In the genomic region with DNA sequence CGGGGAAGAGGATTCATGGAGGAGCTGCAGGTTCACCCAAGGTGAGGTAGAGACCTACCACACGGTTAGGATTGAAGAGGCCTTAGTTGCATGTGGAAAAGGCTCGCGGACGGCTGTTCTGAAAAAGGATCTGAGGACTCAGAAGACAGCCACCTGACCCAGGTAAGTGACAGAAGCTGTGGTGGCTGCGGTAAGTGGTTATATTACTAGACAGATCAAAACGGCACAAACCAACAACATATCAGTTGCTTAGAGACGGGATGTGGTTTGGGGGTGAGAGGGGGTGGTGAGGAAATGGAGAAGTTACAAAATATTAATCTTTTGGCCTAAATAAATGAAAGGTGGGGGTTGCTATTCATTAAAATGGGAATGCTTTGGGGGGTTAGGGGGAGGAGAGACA, we compare ENCODE assay signal across 19 mouse cellular contexts. TPM values are rescaled to one million over a fixed set of nuclear protein-coding genes. Genes with fewer than 3 reads are reported as not detected.
DNase-seq lines count a peak whose midpoint lies in the region; ATAC-seq and TF ChIP-seq lines count a peak whose summit lies in the region.
"Had no signal": no experiment of that assay in that cellular context is flagged by ENCODE, and none has a peak within 500 bp of the region (broad histone marks: within the 10 kb centered on the region; RNA-seq: fewer than 3 reads in every experiment).

No protein-coding gene starts in this region.

- H3K27me3 ChIP-seq in E14TG2a.4 (ENCODE audit: insufficient read depth, low read length) = no peaks in the 10 kb centered on the region
- H3K27me3 ChIP-seq in thymus, adult 2 months (ENCODE audit: control insufficient read depth, insufficient read depth, low read length) = no peaks in the 10 kb centered on the region
- H3K27me3 ChIP-seq in hindbrain, embryonic 11.5 days (ENCODE audit: control insufficient read depth, insufficient read depth, low read length) = no peaks in the 10 kb centered on the region
- H3K27me3 ChIP-seq: midbrain, embryonic 15.5 days had no signal

- 8% methylated on average over 8 of the region's 8 CpGs for WGBS in thymus, adult 2 months
- 95% methylated on average over 8 of the region's 8 CpGs for WGBS in hindbrain, embryonic 11.5 days

- no peak overlapping the region for H3K4me2 ChIP-seq in hindbrain, embryonic 11.5 days (replicated peaks; ENCODE audit: low read depth, low read length)
- H3K4me2 ChIP-seq: heart, embryonic 12.5 days; midbrain, embryonic 15.5 days had no signal

- H3K27ac ChIP-seq in thymus, adult 2 months (ENCODE audit: control insufficient read depth, insufficient read depth, low read length) = no peak overlapping the region
- no peak overlapping the region for H3K27ac ChIP-seq in hindbrain, embryonic 11.5 days (ENCODE audit: low read depth, low read length)
- H3K27ac ChIP-seq: gastrocnemius, adult 2 months; hindbrain, embryonic 10.5 days; limb, embryonic 10.5 days; liver, embryonic 14.5 days; midbrain, embryonic 15.5 days had no signal

- H3K4me3 ChIP-seq in E14TG2a.4 (replicated peaks; ENCODE audit: low read length) = 0 out of 2 replicates have a peak overlapping the region, but pooled peaks have one; percentile 7
- H3K4me3 ChIP-seq in thymus, adult 2 months (ENCODE audit: control insufficient read depth, insufficient read depth, low read length) = no peak overlapping the region
- no peak overlapping the region for H3K4me3 ChIP-seq in hindbrain, embryonic 11.5 days (ENCODE audit: low read depth, low read length)
- H3K4me3 ChIP-seq: gastrocnemius, adult 2 months; heart, embryonic 12.5 days; hindbrain, embryonic 10.5 days; limb, embryonic 10.5 days; midbrain, embryonic 15.5 days had no signal

- no peak overlapping the region for H3K9ac ChIP-seq in hindbrain, embryonic 11.5 days (ENCODE audit: low read depth, low read length)
- H3K9ac ChIP-seq: heart, embryonic 12.5 days; liver, embryonic 14.5 days; midbrain, embryonic 15.5 days had no signal

- no peaks in the 10 kb centered on the region for H3K36me3 ChIP-seq in E14TG2a.4 (ENCODE audit: insufficient read depth, low read length)
- no peaks in the 10 kb centered on the region for H3K36me3 ChIP-seq in thymus, adult 2 months (ENCODE audit: control insufficient read depth, insufficient read depth, low read length)
- no peaks in the 10 kb centered on the region for H3K36me3 ChIP-seq in hindbrain, embryonic 11.5 days (ENCODE audit: control insufficient read depth, insufficient read depth, low read length)
- H3K36me3 ChIP-seq: heart, embryonic 12.5 days; hindbrain, embryonic 10.5 days; limb, embryonic 10.5 days; midbrain, embryonic 15.5 days had no signal

- ATAC-seq in megakaryocyte, adult 5-6 weeks (ENCODE audit: poor library complexity, severe bottlenecking) = peak; percentile 77
- no peak for ATAC-seq in hindbrain, embryonic 11.5 days (ENCODE audit: low FRiP score)
- ATAC-seq: forebrain, embryonic 14.5 days; midbrain, embryonic 15.5 days had no signal

- no peaks in the 10 kb centered on the region for H3K9me3 ChIP-seq in E14TG2a.4 (ENCODE audit: low read length)
- H3K9me3 ChIP-seq in hindbrain, embryonic 11.5 days (ENCODE audit: control insufficient read depth, low read length) = no peaks in the 10 kb centered on the region
- H3K9me3 ChIP-seq: heart, embryonic 12.5 days; hindbrain, embryonic 10.5 days; limb, embryonic 10.5 days; midbrain, embryonic 15.5 days had no signal

- TF ChIP-seq CTCF in E14TG2a.4 (conservative IDR thresholded peaks at IDR 0.05; ENCODE audit: low read length) = no peak
- TF ChIP-seq CTCF in thymus, adult 2 months (IDR thresholded peaks at IDR 0.05; ENCODE audit: borderline replicate concordance, control insufficient read depth, extremely low read depth, insufficient read depth, low read length, poor library complexity) = no peak

- no peak for TF ChIP-seq POLR2A in thymus, adult 2 months (IDR thresholded peaks at IDR 0.05; ENCODE audit: control insufficient read depth, extremely low read depth, insufficient read depth, low read length, poor library complexity)

- H3K4me1 ChIP-seq in E14TG2a.4 (replicated peaks; ENCODE audit: low read depth, low read length) = peaks cover 38% of the 10 kb centered on the region
- peaks cover 16% of the 10 kb centered on the region for H3K4me1 ChIP-seq in thymus, adult 2 months (replicated peaks; ENCODE audit: control insufficient read depth, insufficient read depth, low read length)
- H3K4me1 ChIP-seq in hindbrain, embryonic 11.5 days (replicated peaks; ENCODE audit: control insufficient read depth, insufficient read depth, low read length) = no peaks in the 10 kb centered on the region
- H3K4me1 ChIP-seq: midbrain, embryonic 15.5 days had no signal

- peak; percentile 83 to 90 for DNase-seq in B cell, adult 2 months
- DNase-seq in thymus, adult 2 months = peak; percentile 36
- DNase-seq in neural tube, embryonic 10.5 days (ENCODE audit: extremely low spot score, low spot score) = no peak
- no peak for DNase-seq in urinary bladder, postnatal 14 days (ENCODE audit: low spot score)
- no peak for DNase-seq in hindbrain, embryonic 11.5 days (ENCODE audit: low spot score)
- DNase-seq: adrenal gland, adult 8-10 months; cerebellum, postnatal 36 days; gastrocnemius, adult 2 months; kidney, adult 11 months; kidney, postnatal 25 days; lung, postnatal 4 days had no signal

RNA-seq across cellular contexts. Expression of a gene that starts 8.1 kb away (rescaled TPM):
- total RNA-seq in megakaryocyte, adult 5-6 weeks (2015) = 91.3 and 112 TPM in 2 replicates
- 97.0 and 100 TPM in 2 replicates for total RNA-seq in megakaryocyte, adult 5-6 weeks (2017)
- 138 and 155 TPM in 2 replicates for polyA plus RNA-seq in thymus, adult 2 months (2012; rRNA removed)
- 93.8 and 94.4 TPM in 2 replicates for polyA plus RNA-seq in hindbrain, embryonic 11.5 days (2014; fragmentation: Nextera tagmentation; extraction: Ambion mirVana)

RNA-seq across cellular contexts. Expression of a gene that starts 8.7 kb away (rescaled TPM):
- total RNA-seq in megakaryocyte, adult 5-6 weeks (2015) = 75.8 and 77.8 TPM in 2 replicates
- total RNA-seq in megakaryocyte, adult 5-6 weeks (2017) = 30.4 and 35.9 TPM in 2 replicates
- 1.6 and 2.3 TPM in 2 replicates for polyA plus RNA-seq in thymus, adult 2 months (2012; rRNA removed)
- 1.2 and 1.9 TPM in 2 replicates for polyA plus RNA-seq in hindbrain, embryonic 11.5 days (2014; fragmentation: Nextera tagmentation; extraction: Ambion mirVana)

RNA-seq across cellular contexts. Expression of a gene that starts 33.6 kb away (rescaled TPM):
- total RNA-seq in megakaryocyte, adult 5-6 weeks (2015) = 41.4 and 49.0 TPM in 2 replicates
- 48.6 and 49.8 TPM in 2 replicates for total RNA-seq in megakaryocyte, adult 5-6 weeks (2017)
- polyA plus RNA-seq in thymus, adult 2 months (2012; rRNA removed) = 5.3 and 5.8 TPM in 2 replicates
- polyA plus RNA-seq in hindbrain, embryonic 11.5 days (2014; fragmentation: Nextera tagmentation; extraction: Ambion mirVana) = 53.7 and 56.6 TPM in 2 replicates

Comparison
In these comparisons a context has a peak if more than half of its experiments do, and no peak if none do; other contexts are left out.
1. DNase-seq: peak in B cell, adult 2 months (2 of 2) and thymus, adult 2 months (single experiment); none in neural tube, embryonic 10.5 days (single experiment), urinary bladder, postnatal 14 days (single experiment) and hindbrain, embryonic 11.5 days (single experiment).